Mouse (Mus musculus) cerebellum, adult 9-10 months (tissue): ENCODE results near the gene Tmbim6.
"Not testable (repeated sequence)": the region's sequence is repeated elsewhere in the genome, so short reads cannot be mapped to it uniquely, and the experiment has no call there.

Experiments
- DNase-seq: peaks from one replicate; pipeline ENCODE4 v3.0.0; 2022

The Tmbim6 gene

DNA sequence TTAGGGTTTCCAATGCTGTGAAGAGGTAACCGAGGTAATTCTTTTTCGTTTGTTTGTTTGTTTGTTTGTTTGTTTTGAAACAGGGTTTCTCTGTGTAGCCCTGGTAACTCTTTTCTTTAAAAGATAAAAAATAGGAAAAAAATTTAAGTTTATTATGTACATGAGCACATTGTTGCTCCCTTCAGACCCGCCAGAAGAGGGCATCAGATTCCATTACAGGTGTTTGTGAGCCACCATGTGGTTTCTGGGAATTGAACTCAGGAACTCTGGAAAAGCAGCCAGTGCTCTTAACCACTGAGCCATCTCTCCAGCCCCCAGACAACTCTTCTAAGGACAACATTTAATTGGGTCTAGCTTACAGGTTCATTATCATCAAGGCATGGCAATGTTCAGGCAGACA is 6.6 kb upstream of the Tmbim6 start:
- DNase-seq: not testable (repeated sequence)

DNA sequence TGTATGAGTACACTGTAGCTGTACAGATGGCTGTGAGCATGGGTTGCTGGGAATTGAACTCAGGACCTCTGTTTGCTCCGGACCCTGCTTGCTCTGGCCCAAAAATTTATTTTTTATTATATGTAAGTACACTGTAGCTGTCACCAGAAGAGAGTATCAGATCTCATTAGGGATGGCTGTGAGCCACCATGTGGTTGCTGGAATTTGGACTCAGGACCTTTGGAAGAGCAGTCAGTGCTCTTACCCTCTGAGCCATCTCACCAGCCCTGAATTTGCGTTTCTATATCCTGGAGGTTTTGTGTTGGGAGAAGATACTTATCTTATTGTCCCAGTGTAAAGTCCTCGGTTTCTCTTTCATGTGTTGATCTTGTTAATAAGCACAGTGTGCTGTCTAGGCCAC is 5.9 kb upstream of the Tmbim6 start:
- DNase-seq: no peak

DNA sequence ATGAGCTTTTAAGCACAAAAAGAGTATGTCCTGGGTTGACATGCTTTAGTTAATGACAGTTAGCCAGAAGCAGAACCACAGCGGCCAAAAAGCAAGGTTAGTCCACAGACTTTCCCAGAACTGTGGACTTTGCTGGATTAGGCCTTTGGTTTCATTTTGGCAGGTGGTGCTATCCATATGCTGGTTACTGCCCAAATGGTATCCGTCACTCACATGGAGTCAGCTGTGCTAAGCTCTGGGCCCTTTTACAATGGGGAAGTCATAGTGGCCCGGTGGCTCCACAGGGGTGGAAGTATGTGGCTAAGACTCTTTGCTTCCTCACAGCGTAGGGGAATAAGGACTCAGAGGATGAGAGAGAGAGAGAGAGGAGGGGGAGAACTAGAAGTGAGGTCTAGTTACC is 4.7 kb upstream of the Tmbim6 start:
- no peak for DNase-seq

DNA sequence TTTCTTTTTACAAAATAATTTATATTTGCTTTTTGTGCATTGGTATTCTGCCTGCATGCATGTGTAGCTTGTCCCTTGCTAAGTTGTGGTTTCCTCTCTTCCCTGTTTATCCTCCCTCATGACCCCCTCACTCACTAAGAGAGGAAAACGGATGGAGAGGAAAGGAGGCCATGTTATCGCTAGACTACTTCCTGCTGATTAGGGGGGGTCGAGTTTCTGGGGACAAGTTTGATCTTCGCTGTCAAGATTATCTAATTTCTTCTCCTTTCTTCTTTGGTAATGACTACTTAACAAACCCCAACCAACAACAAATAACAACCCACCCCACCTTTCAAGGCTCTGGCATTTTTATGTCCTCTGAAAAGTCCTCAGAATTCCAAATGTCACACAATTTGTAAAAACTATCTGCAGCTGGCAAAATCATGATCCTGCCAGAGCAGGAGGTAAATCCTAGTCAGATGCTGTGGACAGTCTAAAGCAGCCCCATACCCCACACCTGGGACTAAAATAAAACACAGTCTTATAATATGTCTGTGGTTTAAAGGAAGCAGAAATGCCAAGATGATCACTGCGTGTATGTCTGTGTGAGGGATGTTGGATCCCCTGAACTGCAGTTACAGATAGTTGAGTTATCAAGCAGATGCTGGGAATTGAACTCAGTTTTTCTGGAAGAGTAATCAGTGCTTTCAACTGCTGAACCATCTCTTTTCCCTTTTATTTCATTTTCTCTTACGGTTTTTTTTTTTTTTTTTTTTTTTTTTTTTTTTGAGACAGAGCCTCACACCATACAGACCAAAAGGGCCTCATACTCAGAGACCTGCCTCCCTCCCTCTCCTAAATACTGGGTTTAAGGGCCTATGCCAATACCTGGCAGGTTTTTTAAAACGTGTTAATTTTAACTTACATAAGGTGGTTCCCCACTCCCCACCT is 1.9 kb upstream of the Tmbim6 start:
- no peak for DNase-seq

DNA sequence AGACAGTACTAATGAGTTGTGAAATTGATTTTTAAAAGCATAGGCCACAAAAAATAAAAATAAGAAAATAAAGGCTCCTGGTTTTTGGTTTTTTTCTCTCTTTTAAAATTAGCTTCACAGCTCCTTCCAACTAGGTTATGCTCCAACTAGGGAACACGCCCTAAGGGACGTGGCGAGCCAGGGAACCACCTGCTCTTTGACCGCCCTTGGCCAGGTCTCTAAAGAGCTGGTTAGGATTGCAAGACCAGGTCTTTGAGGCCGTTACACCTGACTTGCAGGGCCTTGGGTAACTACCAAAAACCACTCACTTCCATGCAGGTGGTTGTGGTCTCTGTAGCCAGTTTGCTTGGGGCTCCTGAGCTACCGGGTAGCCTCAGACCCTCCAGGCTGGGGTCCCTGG is 707 bp upstream of the Tmbim6 start:
- DNase-seq: no peak

DNA sequence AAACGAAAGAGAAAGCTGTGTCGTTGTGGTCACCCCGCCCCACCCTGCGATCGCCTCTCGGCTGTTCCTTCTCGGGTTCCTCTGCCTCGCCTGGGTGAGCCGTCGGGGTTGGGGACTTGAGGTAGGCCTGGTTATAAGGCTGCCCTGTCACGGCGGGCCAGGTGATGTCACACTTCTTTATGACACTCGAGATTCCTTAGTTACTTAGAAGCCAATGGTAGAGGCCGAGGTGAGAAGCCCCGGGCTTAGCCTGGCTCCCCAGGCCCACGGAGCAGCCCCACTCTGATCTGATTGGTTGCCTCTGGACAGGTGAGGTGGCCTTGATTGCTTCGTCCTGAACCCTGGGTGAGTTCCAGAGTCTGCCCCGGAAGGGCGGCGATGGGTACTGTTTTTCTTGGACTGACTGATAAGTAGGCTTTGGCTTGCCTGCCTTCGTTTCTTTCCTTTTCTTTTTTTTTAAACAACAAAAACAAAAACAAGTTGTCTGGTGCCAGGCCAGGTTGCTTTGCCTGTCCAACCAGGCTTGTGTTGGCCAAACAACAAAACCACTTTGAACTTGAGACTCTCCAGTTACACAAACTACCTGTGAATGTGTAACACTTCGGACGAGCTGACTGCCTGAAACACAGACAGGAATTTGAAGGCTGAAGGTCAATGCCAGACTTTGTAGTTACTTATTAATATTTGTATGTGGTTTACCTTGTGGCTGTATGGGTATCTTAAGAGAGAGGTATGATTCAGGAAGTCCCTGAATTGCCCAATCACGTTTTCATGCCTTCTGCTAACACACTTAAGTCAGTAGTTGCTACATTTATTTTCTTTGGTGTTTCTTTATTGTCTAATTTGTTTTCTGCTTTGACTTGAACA is 937 bp downstream of the Tmbim6 start:
- DNase-seq: peak; percentile 65

DNA sequence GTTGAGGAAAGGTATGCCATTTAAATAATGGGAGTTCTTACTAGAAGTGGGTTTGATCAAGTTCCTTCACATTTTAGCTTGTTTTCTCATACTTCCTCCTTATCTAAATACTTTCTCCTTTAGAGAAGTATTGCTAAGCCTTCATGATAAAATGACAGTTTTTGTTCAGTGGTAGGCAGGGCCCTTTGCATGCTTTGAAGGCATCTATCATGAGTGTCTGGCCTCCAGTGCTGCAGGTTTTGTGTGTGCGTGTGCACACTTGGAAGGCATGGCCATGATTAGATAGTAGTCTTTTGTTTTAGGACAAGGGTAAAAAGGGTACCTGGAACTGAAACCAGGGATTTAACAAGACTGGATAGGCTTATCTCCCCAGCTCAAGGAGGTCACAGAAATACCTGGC is 3.8 kb downstream of the Tmbim6 start:
- no peak for DNase-seq

DNA sequence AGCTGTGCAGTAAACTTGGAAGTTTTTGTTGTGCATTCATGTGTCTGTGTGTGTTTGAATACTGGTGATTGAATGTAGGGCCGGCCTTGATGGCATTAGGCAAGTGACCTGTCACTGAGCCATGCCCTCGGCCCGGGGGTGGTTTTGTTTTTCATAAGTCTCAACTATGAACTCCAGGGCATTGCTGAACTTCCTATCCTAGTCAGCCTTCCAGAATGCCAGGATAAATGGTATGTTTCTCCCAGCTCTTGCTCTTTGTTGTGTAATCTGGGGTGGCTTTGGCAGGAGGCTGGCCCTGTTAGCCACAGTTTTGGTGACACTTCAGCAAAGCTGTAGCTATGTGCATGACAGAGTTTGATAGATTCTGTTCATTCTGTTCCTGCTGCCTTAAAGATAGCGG is 4.2 kb downstream of the Tmbim6 start:
- no peak for DNase-seq

DNA sequence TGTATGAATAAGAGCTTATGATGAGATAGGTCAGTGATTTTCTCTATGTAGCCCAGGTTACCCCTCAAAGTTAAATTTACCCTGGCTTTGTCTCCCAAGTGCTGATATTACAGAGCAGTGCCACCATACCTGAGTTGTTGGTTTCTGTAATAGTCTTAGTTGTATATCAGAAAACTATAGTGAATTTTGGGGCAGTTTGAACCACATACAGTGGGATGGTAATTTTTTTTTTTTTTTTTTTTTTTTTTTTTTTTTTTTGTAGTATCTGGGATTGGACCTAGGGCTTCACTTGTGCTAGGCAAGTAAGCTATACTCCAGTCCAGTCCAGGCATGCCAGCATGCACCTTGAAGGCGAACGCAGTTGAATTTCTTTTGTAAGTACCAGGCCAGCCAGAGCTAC is 4.9 kb downstream of the Tmbim6 start:
- no peak for DNase-seq

DNA sequence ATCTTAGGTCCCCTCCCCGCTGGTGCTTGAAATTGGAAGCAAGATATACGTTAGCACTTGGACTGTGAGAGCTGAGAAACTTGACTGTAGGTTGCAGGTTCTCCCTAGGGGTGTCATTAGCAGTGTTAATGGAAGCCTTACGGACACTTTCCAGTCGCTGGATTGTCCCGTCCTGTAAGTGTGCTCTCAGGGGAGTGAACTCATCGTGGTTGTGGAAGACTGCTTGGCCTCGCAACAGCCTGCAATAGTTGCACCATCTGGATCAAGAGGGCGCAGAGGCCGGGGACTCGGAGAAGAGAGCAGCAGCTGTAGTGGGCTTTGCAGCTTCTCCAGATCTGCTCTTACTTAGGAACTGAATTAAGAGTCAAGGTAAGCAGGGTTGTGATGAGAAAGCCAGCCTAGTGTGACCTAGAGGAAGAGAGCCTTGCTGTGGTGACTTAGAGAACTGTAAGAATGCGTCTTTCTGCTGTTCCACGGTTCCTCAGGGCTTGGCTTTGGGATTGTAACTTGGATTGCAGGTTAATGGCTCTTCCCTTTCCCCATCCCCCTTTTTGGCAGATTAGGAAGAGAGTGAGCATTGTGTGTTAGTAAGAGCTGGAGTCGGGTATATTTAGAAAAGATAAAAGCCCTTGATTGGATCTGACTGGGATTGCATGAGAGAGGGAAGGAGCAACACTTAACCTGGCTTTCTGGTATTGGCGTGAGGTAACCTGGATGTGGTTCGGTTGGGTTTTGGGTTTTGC is 7.0 kb downstream of the Tmbim6 start:
- no peak for DNase-seq

DNA sequence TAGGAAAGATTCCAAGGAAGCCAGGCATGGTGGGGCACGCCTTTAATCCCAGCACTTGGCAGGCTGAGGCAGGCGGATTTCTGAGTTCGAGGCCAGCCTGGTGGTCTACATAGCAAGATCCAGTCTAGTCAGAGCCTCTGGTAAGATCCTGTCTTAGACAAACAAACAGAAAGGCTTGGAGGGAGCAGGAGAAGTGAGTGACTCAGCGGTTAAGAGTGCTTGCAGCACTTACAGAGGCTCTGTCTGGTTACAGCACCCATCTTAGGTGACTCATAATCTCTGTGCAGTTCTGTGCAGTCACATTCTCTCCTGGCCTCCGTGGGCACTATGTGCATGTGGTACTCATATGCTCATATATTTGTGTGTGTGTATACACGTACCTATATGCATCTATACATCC is 7.9 kb downstream of the Tmbim6 start:
- DNase-seq: no peak

DNA sequence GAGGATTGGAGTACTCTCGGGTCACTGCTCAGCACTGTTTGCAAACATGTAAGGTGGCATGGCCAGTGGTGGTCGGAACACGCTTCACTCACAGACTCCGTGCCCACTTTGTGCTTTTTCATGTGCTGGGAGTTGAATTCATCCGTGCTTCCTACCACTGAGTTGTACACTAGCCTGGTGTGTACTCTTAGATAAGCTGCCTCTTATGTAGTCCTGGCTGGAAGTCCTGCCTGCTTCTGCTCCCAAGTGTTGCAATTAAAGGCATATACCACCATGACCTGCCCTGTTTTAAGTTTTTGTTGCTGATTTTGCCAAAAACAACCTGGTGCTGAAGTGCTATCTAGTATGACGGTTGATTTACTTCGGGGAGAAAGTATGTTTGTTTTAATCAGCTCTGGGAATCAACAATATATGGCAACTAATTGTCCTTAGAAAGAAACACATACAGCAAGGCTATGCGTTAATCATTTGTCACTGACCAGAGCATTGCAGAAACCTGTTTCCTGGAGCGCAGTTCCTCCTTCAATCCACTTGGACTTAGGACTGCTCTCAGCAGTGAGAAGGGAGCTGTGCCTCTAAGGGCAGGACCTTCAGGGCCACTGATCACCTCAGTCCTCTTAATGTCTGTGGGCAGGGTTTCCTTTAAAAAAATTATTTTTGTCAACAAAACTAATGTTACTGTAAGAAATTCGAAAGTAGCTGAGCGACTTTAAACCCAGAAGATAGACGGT is 10.6 kb downstream of the Tmbim6 start:
- DNase-seq: no peak

DNA sequence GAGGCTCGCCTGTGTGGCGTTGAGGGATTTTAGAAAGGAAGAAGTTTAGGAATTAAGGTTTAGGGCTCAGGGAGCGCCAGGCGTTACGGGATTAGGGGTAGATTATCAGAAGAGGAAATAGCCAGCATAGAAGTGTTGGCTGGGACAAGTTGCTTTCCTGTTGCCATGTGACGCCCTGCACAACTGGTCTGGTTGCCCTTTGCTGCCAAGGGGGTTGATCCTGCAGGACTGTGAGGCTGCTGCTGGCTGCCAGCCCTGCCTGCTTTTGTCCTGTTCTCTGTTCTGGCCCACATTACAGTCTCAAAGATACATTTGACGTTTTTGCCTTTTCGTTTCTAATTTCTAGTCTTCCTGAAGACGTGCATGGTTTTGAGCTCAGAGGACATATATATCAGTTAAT is 12.5 kb downstream of the Tmbim6 start:
- DNase-seq: no peak

DNA sequence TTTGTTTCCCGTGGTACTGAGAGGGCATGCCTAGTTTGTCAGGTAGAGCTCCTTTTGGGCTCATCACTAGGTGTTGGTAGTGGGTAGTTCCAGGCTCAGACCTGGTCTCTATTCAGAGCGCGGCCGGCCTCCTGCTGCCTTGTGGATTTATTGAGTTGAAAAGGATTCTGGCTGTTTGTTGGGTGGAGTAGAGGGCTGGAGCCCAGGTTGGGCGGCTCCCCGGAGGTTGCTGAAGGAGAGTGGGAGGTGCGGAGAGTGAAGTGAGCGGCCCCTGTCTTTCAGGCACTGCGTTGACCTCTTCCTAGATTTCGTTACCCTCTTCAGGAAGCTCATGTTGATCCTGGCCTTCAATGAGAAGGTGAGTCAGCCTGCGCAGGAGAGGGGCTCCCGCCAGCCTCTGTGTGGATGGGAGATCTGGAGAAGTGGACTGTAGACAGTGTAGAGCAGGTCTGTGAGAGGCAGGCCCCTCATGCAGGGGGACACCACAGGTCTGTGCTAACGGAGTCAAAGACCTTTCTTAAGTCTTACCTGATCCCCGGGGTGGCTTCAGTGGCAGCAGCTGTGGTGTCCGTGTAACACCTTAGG is 14.4 kb downstream of the Tmbim6 start:
- no peak for DNase-seq

DNA sequence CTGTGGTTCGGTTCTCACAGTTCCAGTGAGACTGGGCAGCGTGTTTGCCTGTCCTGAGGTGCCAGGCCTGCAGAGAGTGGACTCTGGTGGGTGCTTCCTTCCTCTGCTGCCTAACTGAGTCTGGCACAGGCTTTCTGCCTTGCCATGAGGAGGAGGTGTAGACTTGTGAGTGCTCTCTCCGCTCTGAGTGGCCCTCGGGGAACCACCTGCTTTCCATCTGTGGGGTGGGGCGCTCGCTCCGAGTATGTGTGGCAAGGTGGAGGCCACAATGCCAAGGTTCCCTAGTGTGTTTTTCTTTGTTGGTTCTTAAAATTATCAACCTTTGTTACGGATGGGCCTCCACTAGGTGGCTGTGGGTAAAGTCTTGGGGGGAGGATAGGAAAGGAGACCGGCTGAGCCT is 16.2 kb downstream of the Tmbim6 start:
- no peak for DNase-seq

DNA sequence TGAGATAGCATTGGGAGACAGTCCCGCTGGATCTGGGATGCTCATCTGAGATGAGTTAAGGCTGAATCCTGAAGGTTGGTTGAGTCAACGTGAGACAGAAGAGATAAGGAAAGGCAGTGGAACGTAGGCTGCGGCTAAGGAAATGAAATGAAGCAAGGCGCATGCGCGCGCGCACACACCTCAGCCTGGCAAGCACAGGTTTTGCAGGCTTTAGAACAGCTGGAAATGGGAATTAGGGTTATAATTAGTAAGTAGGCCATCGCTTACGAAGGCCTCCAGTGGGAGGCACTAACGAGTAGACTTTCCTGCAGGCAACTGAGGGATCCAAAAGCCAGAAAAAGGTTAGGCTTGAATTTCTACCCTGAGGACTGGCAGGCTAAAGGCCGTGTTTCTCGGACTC is 19.1 kb downstream of the Tmbim6 start:
- peak; percentile 21 for DNase-seq

DNA sequence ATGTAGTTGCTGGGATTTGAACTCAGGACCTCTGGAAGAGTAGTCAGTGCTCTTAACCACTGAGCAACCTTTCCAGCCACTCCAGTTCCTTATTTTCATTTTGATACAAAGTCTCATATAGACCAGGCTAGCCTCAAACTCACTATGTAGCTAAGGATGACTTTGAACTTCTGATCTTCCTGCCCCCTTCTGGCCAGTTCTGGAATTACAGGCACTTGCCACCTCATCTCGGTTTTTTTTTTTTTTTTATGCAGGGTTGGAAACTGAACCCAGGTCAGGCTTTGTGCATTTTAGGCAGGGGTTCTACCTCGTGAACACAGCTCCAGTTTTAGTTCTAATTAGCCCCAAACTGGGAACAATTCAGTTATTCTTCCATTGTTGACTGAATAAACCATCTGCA is 23.1 kb downstream of the Tmbim6 start:
- DNase-seq: peak; percentile 71

DNA sequence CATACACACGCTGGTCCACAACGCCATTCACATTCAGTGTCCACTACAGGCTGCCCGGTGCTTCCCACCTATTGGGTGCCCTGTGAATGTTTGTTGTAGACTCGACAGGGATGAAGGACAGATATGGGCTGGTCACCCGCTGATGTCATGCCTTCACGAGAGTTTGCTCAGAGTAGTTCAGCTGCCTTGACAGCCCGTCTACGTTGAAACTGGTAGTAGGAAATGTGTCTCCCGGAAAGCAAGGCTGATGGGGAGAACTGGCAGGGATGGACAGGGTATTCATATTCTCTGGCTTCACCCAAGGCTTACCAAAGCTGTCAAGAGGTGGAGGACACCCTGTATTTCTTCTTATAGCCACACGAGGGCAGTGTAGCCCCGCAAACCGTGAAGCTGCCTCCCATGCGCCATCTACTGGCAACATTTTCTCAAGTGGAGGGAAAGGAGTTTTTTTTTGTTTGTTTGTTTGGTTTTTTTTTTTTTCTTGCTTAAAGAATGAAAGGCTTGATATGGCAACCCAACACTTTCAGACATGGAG is 23.7 kb downstream of the Tmbim6 start:
- peak; percentile 92 for DNase-seq

DNA sequence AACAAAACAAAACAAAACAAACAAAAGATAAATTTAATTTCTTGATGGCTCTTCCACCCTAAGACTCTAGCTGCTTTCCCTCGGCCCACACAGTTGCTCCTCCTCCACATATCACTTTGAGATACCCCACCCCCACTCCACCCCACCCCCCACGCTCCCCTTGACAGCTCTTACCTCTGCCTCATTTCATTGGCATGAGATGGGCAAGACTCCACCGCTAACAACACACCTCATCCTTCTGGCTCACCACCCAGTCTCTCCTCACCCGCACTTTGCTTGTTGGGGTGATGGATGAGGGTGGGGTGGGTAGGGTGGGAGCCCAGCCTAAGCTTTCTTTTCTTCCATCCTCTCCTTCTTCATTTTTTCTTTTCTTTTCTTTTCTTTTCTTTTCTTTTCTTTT is 24.3 kb downstream of the Tmbim6 start:
- no peak for DNase-seq

DNA sequence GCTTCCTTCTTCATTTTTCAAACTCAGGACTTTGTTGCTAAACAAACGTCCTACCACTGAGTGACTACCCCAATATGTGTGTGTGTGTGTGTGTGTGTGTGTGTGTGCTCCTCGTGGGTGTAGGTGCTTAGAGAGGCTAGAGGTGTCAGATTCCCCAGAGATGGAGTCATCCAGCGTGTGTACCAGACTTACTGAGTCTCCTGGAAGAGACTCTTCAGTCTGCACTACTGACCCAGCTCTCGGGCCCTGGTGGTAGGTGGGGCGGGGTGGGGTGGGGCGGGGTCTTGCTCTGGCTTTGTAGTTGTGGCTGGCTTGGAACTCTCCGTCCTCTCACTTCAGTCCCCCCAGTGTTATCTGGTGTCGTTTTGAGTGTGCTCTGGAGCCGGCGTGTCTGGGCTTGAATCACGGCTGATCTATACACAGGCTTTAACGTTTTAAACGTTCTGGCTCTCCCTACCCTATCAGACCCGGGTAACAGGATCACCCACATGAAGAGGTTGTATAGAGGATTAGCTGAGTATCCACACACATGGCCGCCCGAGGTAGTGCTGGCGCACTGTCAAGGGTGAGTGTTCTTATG is 25.1 kb downstream of the Tmbim6 start:
- no peak for DNase-seq

DNA sequence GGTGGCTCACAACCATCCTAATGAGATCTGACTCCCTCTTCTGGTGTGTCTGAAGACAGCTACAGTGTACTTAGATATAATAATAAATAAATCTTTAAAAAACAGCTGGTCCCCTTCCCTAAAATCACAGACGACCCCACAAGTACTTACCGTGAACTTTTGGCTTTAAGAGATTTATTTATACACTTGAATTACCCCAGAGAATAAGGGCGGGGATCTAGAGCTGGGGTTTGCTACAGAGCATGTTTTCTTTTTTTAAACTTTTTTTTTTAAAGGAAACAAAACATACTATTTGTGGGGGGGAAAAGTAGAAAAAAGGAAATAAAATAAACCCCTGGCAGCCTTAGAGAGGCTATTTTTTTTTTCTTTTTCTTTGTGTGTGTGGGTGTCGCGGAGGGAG is 27.4 kb downstream of the Tmbim6 start:
- no peak for DNase-seq
